Mouse (Mus musculus) brown adipose tissue, adult 24 weeks (tissue): Measurements from ENCODE around the gene Lrrc41. TPM values are rescaled to one million over a fixed set of nuclear protein-coding genes. Genes with fewer than 3 reads are reported as not detected.

Experiments
- H3K27ac ChIP-seq: fragments of 200-500 bp; replicated peaks from 2 replicates; pipeline ENCODE4 v1.5.1; 2012; ENCODE audit warnings: low read depth, mild to moderate bottlenecking, low read length
- H3K4me1 ChIP-seq: fragments of 200-500 bp; 2 replicates; pipeline ENCODE4 v1.6.1; 2012; ENCODE audit warnings: low read length, mixed read lengths; ENCODE audit not compliant: control insufficient read depth, insufficient read depth, insufficient read length
- H3K4me3 ChIP-seq: fragments of 200-500 bp; 2 replicates; pipeline ENCODE4 v1.5.1; 2012; ENCODE audit warnings: low read depth, mild to moderate bottlenecking, low read length, moderate library complexity; ENCODE audit not compliant: insufficient read depth
- polyA plus RNA-seq: library from polyadenylated mRNA; stranded (reverse); fragments of >200 nt; gene quantifications from 2 replicates; pipeline ENCODE4 v1.2.4, GENCODE M21; 2012; ENCODE audit not compliant: missing spikeins, insufficient read depth, insufficient read length

The Lrrc41 gene
- polyA plus RNA-seq, 1 experiment = 23.3 TPM

DNA sequence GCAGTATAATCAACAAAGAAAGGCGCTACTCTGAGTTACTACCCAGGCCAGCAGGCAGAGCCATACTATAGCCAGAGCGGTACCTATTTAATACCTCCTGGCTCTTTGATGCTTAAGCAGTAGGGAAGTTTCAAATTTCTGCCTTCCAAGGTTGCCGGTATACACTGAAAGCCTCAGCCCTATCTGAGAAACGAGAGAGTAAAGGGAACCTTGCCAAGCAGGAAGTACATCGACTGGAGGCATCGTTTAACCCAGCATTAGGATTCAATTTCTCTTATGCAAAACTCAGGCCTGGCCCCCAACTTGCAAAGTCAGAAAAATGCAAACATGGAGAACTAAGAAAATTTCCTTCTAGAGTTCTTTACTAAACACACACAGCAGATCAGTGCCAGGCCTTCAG, 5.0 kb upstream of the Lrrc41 start:
- Histone ChIP-seq H3K4me1 (0 out of 2 replicates have a peak, but pooled peaks cover 4% of the 10 kb centered on the region), H3K4me3 (no peak overlapping the region)

DNA sequence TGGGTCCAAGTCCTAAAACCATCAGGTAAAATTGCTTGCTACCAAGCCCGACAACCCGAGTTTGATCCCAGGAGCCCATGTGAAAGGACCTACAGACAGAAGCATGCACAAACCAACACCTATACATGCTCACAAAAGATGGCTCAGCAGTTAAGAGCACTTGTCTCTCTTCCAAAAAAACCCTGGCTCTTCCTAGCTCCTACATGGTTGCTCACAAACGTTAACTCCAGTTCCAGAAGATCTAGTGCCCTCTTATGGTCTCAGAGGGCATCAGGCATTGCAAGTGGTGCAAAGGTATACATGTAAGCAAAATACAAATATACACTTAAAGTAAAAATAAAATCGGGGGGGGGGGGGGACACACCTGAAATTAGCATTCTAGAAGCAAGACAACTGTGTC, 1.9 kb upstream of the Lrrc41 start:
- Histone ChIP-seq H3K27ac (no peak overlapping the region), H3K4me3 (peak overlapping the region; percentile 41), H3K4me1 (peaks cover 13% of the 10 kb centered on the region; the same call in 1 of the 2 replicates)

More for the DNA sequence above, 5.0 kb upstream of the Lrrc41 start:
- no peak overlapping the region for H3K27ac ChIP-seq

DNA sequence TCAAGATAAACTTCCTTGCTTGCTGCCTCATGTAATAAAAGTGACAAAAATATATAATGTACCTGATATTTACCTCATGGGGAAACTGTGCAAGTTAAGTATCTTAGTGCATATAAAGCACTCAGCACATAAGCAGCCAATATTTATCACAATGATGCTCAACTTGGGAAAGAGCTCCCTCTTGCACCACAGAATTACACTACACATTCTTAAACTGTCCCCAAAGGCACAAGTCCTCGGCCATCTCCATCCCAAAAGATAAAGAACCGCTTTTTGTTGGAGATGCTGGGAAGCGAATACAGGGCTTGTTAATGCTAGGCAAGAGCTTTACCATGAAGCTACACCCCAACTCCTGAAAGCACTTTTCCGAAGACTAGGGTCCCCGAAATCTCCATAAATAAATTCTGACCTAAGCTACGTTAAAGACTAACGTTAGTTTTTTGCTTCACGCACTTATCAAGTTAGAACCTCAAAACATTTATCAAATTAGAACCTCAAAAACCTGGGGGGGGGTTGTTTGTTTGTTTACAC, 859 bp upstream of the Lrrc41 start:
- peaks cover 13% of the 10 kb centered on the region; the same call in 1 of the 2 replicates for H3K4me1 ChIP-seq
- H3K27ac ChIP-seq = peak overlapping the region; percentile 92
- H3K4me3 ChIP-seq = peak overlapping the region; percentile 91

DNA sequence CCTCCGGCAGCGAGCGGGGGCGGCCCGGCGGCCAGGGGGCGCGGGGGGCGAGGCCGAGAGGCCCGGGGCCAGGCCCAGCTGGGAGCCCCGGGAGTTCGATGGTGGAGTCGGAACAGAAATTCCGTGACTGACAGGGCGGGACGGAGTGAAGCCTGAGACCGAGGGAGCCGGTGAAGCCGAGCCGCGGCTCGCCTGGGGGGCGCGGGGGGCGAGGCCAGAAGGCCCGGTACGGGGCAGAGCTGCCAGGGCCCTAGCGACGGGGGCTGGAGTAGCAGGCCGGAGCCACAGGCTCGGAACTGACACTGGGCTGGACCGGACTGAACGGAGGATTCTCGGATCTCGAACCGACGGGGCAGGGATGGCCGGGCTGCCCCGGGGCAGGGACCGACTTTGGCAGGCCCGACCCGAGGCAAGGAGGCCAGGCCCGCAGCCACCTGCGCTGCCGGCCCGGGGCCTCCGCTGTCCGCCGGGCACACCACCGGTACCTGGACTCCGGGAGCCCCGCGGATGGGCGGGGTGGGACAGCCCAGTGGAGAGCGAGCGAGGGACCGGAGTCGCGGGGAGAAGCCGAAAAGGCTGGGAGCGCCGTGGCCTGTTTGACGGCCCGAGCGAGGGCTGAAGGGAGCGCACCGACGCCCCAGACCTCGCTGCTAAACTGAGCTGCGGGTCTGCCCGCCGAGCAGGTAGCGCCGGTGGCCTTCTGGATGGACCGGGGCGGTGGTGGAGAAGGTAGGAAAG, 731 bp downstream of the Lrrc41 start:
- peaks cover 13% of the 10 kb centered on the region; the same call in 1 of the 2 replicates for H3K4me1 ChIP-seq

DNA sequence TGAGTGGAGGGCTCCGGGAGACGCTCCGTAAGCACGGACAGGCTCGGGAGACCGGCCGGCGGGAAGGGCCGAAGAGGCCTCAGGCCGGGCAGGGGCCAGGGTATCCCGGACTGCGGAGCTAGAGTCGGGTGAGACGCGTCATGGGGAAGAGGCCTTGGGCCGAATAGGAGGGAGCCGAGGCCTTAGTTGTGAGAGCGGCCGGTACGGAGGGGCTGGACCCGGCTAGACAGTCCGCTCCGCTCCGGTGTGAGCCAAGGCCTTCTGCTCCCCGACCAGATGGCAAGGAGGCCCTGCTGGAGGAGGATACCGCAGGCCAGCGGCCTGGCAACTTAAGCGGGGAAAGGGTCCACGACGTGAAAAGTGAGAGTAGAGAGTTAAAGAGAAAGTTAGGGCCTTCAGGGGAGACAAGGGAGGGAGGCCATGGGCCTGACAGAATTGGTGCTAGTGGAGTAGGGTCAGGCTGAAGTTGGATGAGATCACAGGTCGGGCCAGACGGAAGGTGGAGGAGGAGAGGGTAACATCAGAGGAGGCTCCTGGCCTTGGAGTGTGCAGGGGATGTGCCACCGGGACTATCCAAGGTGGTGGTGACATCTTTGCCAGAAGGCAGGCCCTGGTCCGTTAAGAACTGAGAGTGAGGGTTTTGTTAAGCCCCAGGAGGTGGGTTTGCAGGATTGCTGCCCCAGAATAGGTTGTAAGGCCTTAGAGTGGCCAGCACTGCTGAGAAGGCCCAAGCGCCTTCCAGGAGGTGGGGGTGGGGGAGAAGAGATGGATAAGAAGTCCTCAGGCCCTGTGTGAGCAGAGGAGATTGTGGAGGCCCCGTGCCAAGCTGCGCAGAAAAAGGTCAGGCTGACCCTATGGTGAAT, 1.5 kb downstream of the Lrrc41 start:
- peak overlapping the region; percentile 93 for H3K4me3 ChIP-seq

More for the DNA sequence above, 731 bp downstream of the Lrrc41 start:
- Histone ChIP-seq H3K27ac (peak overlapping the region; percentile 81), H3K4me3 (peak overlapping the region; percentile 93)

DNA sequence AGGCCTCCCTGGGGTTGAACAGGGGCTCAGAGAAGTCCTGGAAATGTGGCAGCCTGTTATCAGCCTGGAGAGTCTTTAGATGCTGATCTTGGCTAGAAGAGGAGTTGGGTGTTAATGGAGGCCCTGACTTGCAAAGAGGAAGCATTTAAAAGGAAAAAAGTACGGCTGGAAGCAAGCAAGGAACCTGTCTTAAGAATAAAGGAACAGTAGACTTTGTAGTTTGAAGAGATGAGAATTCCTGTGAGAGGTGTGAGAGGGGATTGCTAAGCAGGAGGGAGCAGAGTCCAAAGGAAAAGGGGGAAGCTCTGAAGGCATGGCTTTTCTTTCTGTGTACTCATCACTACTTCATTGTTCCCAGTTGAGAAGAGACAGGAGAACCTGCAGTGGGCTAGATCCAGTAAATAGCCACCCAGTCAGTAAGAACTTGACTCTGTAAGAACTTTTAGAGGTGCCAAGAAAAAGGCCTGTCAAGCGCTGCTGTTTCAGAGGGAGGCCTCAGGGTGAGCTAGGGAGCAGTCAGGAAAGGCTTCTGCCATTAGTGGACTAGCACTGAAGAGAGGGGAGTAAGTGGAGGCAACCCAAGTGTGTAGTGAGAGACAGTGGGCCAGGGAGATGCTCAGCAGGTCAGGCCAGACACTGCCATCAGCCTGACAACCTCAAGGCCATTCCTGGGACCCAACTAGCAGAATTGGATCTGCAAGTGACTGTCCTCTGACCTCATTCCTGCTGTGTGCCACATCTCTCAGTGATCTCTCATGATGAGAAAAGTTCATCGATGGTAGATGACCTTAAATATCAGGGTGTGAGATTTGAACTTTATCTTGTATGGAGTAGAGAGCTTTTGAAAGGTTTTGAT, 2.4 kb downstream of the Lrrc41 start:
- Histone ChIP-seq H3K27ac (peak overlapping the region; percentile 81), H3K4me1 (peaks cover 9% of the 10 kb centered on the region; the same call in 1 of the 2 replicates), H3K4me3 (peak overlapping the region; percentile 93)

More for the DNA sequence above, 1.5 kb downstream of the Lrrc41 start:
- peaks cover 9% of the 10 kb centered on the region; the same call in 1 of the 2 replicates for H3K4me1 ChIP-seq
- peak overlapping the region; percentile 81 for H3K27ac ChIP-seq

DNA sequence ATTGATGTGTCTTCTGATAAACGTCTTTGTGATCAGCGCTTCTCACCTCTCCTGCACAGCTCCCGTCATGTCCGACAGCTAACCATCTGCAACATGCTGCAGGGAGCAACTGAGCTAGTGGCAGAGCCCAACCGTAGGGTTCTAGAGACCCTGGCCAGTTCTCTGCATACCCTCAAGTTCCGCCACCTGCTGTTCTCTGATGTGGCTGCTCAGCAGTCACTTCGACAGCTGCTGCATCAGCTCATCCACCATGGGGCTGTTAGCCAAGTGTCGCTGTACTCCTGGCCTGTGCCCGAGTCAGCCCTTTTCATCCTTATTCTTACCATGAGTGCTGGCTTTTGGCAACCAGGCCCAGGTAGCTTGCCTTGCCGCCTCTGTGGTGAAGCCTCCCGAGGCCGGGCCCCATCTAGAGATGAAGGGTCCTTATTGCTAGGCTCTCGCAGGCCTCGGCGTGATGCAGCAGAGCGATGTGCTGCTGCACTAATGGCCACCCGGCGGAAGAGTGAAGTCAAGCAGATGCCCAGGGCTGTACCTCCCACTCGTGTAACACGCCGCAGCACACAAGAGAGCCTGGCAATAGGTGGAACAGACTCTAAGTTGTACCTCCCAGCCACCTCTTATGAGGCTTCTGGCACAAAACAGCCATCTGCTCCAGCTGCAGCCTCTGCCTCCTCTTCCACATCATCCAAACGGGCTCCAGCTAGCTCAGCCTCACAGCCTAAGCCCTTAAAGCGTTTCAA, 13.6 kb downstream of the Lrrc41 start:
- no peaks in the 10 kb centered on the region for H3K4me1 ChIP-seq

DNA sequence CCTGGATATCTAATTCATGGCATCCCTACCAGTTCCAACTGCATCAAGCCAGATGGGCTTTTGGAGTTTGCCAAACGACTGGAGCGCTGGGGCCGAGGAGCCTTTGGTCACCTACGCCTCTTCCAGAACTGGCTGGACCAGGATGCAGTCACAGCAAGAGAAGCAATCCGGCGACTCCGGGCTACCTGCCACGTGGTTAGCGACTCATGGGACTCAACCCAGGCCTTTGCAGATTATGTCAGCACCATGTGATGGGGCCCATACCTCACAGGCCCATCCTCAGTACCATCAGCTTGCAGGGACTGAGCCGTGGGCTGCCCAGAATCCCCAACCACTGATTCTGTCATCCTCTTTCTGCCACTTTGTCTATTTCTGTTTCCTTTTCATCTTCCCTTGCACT, 21.2 kb downstream of the Lrrc41 start:
- Histone ChIP-seq H3K4me3 (no peak overlapping the region), H3K27ac (no peak overlapping the region), H3K4me1 (no peaks in the 10 kb centered on the region)

More for the DNA sequence above, 13.6 kb downstream of the Lrrc41 start:
- no peak overlapping the region for H3K27ac ChIP-seq
- H3K4me3 ChIP-seq = no peak overlapping the region

DNA sequence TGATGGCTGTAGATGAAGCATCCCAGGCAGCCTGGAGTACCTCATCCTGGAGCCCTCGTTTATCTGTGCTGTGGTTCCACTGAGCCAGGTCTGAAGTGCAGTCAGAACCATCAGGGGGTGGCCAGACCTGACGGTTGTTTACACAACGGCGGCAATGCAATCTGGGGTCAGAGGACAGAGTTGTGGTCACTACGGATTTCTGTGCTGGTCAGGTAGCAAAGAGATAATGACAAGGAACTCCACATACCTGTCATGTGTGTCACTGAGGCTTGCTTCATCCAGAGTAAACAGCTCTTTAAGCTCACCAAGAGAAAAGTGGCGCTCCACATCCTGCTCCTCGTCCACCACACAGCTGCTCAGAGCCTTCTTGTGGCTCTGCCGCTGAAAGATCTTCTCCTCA, 22.1 kb downstream of the Lrrc41 start:
- Histone ChIP-seq H3K27ac (no peak overlapping the region), H3K4me3 (no peak overlapping the region)

DNA sequence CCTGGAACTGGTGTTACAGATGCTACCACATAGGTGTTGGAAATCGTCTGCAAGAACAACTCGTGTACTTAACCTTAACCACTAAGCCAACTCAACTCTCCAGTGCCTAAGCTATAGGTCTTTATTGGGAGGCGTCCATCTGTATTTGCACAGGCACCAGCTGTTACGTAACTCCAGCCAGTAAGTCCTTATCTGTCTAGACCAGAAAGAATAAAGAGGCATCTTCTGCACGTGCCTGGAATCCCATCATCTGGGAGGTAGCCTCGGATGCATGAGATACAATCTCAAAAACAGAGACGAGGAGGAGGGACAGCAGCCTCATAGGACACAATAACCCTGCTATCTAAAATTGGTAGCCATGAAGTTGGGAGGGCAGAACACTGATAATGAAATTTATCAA, 25.9 kb downstream of the Lrrc41 start:
- Histone ChIP-seq H3K4me1 (no peaks in the 10 kb centered on the region), H3K27ac (no peak overlapping the region), H3K4me3 (no peak overlapping the region)

More for the DNA sequence above, 22.1 kb downstream of the Lrrc41 start:
- H3K4me1 ChIP-seq = no peaks in the 10 kb centered on the region

DNA sequence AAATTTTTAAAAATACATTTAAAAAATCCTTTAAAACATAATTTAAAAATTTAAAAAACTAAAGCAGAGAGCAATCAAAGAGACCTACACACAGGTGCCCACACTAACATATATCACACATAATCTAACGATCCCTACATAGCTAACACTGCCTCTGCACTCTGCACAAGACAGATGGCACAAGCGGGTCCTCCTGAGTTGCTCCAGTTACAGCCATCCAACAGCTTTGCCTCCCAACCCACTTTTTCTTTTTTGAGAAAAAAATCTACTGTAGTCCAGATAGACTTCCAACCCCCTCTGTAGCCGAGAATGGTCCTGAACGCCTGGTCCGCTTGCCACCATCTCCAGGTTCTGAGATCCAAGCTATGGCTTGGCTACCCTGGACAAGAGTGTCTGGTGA, 30.2 kb downstream of the Lrrc41 start:
- Histone ChIP-seq H3K4me3 (no peak overlapping the region), H3K27ac (no peak overlapping the region), H3K4me1 (no peaks in the 10 kb centered on the region)

DNA sequence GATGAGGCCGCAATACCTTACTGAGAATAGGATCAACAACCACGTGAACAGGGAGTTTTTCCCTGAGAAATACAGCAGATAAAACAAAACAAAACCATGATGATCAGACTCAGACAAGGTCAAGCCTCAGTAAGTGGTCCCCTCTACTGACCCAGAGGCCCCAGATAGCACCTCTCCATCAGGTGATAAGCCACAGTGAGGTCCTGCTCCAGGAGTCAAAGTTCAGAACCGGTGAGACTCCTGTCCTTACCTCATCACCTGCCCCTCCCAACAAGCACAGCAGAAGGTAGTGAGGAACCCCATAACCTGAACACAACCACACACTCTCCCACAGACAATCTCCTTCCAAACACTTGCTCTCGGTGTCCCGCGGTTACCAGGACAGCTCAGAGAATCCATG, 35.6 kb downstream of the Lrrc41 start:
- H3K4me3 ChIP-seq = no peak overlapping the region
- H3K27ac ChIP-seq = no peak overlapping the region
- H3K4me1 ChIP-seq = no peaks in the 10 kb centered on the region

DNA sequence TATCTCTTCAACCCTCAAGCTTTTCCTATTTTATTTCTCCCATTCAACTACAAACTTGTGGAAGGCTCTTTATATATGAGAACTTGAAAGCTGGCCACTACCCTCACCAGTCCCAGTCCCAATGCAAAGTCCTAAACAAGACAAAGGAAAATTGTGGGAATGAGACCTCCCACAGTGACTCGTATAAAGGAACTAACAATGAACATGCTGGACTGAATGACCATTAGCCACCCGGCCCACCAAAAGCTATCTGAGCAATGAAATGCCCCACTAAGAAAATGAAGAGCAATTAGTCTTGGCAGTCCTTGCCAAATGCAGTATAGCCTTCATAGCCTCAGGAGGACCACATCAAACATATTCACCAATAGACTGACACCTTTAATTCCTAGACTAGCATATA, 36.4 kb downstream of the Lrrc41 start:
- H3K27ac ChIP-seq = no peak overlapping the region
- H3K4me3 ChIP-seq = no peak overlapping the region
- no peaks in the 10 kb centered on the region for H3K4me1 ChIP-seq

DNA sequence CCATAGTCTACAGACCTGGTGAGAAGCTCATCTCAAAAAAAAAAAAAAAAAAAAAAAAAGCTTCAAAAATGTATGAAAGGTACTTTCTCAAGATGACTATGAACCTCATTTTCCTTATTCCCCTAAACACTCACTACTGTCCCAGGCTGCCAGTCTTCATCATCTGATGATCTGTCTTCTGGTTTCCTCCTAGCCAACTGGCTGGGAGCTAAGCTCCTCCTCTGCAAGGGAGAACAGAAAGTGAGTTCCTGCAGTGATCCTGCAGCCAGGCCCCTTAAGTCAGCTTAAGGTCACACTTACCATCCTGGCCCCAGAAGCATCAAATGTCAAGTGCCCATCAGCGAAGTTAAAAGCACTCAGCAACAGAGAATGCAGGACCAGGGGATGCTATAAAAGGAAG, 47.7 kb downstream of the Lrrc41 start:
- H3K4me1 ChIP-seq = no peaks in the 10 kb centered on the region
- no peak overlapping the region for H3K4me3 ChIP-seq
- H3K27ac ChIP-seq = no peak overlapping the region
